Mouse (Mus musculus) heart, embryonic 11.5 days (tissue): ENCODE data around the gene Cnot11. TPM values are rescaled to one million over a fixed set of nuclear protein-coding genes. Genes with fewer than 3 reads are reported as not detected.

Experiments
- ATAC-seq: fragments of 200-750 bp; cut with Nextera tagmentation; replicated peaks from 2 replicates; pipeline ENCODE4 v1.8.0; 2017; ENCODE audit warnings: moderate library complexity; ENCODE audit not compliant: insufficient number of reproducible peaks, low FRiP score, low TSS enrichment
- H3K27ac ChIP-seq: fragments of 300-500 bp; sonication (generic); 2 replicates; pipeline ENCODE4 v1.5.1; 2014; ENCODE audit warnings: mild to moderate bottlenecking, low read depth, low read length
- H3K27me3 ChIP-seq: fragments of 300-500 bp; sonication (generic); 2 replicates; pipeline ENCODE4 v1.6.1; 2014; ENCODE audit warnings: mild to moderate bottlenecking, low read length, mixed read lengths; ENCODE audit not compliant: control insufficient read depth, insufficient read depth
- H3K36me3 ChIP-seq: fragments of 300-500 bp; sonication (generic); 2 replicates; pipeline ENCODE4 v1.6.1; 2014; ENCODE audit warnings: mild to moderate bottlenecking, low read length, moderate library complexity, mixed read lengths; ENCODE audit not compliant: control insufficient read depth, insufficient read depth
- H3K4me1 ChIP-seq: fragments of 300-500 bp; sonication (generic); 2 replicates; pipeline ENCODE4 v1.6.1; 2014; ENCODE audit warnings: low read length; ENCODE audit not compliant: control insufficient read depth, insufficient read depth
- H3K4me2 ChIP-seq: fragments of 300-500 bp; sonication (generic); 2 replicates; pipeline ENCODE4 v1.6.1; 2014; ENCODE audit warnings: mild to moderate bottlenecking, moderate library complexity
- H3K4me3 ChIP-seq: fragments of 300-500 bp; sonication (generic); 2 replicates; pipeline ENCODE4 v1.5.1; 2014; ENCODE audit warnings: low read depth, low read length
- H3K9ac ChIP-seq: fragments of 300-500 bp; sonication (generic); 2 replicates; pipeline ENCODE4 v1.6.1; 2014; ENCODE audit warnings: mild to moderate bottlenecking, low read depth, low read length, moderate library complexity
- H3K9me3 ChIP-seq: fragments of 300-500 bp; sonication (generic); replicated peaks from 2 replicates; pipeline ENCODE4 v1.6.1; 2016; ENCODE audit warnings: low read length; ENCODE audit not compliant: control insufficient read depth
- WGBS: fragments of 180-500 bp; shearing (Covaris S2); extraction: QIAGEN DNeasy Blood & Tissue Kit; methylation state at CpG from one replicate; pipeline ENCODE4 v1.1.7; 2014; ENCODE audit not compliant: insufficient replicate concordance; 5-methylcytosine and 5-hydroxymethylcytosine counted together
- polyA plus RNA-seq: library from polyadenylated mRNA; unstranded; fragments of >200 nt; fragmentation: Nextera tagmentation; extraction: Ambion mirVana; gene quantifications from 2 replicates; pipeline ENCODE4 v1.2.1, GENCODE M21; 2014

The Cnot11 gene
- polyA plus RNA-seq, 1 experiment from 2014 or later = 20.0 TPM

- Histone ChIP-seq H3K36me3 (no peaks in the 10 kb centered on the region), H3K9me3 (0 out of 2 replicates have a peak, but pooled peaks cover 2% of the 10 kb centered on the region), H3K9ac (no peak overlapping the region), H3K4me1 (0 out of 2 replicates have a peak, but pooled peaks cover under 1% of the 10 kb centered on the region), H3K27ac (no peak overlapping the region), H3K27me3 (no peaks in the 10 kb centered on the region), H3K4me2 (no peak overlapping the region), H3K4me3 (no peak overlapping the region)
- no peak for ATAC-seq
- WGBS = 13% methylated on average over 1 of the region's 1 CpGs
These were observed 30.5 kb upstream of the Cnot11 start for GRCm38 (mm10) chr1:39504261-39504660.

DNA sequence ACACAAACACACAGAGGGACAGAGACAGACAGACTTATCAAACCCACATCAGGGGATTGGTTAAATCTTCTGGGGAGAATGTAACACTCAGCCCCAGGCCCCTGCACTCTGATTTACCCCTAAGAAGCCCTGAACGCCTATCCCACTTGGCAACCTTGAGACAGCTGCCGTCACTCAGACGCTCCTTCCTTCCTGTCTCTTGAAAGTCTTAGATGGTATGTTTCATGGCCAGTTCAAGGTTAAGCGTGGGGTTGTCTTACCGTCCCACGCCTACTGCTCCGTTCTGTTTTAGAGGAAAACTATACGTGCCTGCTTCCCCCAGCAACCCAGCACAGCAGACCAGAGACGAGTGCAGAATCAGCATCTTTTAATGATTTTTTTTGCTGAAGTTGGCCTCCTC lies 29.2 kb upstream of the Cnot11 start:
- no peak for ATAC-seq
- 0 out of 2 replicates have a peak, but pooled peaks cover 2% of the 10 kb centered on the region for H3K9me3 ChIP-seq
- no peaks in the 10 kb centered on the region for H3K36me3 ChIP-seq
- H3K9ac ChIP-seq = no peak overlapping the region
- H3K4me2 ChIP-seq = no peak overlapping the region
- H3K27me3 ChIP-seq = no peaks in the 10 kb centered on the region
- no peak overlapping the region for H3K4me3 ChIP-seq
- 66% methylated on average over 9 of the region's 9 CpGs for WGBS
- 0 out of 2 replicates have a peak, but pooled peaks cover 3% of the 10 kb centered on the region for H3K4me1 ChIP-seq
- no peak overlapping the region for H3K27ac ChIP-seq

- Histone ChIP-seq H3K9ac (no peak overlapping the region), H3K4me3 (no peak overlapping the region), H3K4me2 (no peak overlapping the region), H3K27ac (no peak overlapping the region), H3K27me3 (no peaks in the 10 kb centered on the region), H3K36me3 (no peaks in the 10 kb centered on the region), H3K9me3 (no peaks in the 10 kb centered on the region), H3K4me1 (0 out of 2 replicates have a peak, but pooled peaks cover 3% of the 10 kb centered on the region)
- ATAC-seq = no peak
- 84% methylated on average over 8 of the region's 8 CpGs for WGBS
These were observed 23.0 kb upstream of the Cnot11 start for GRCm38 (mm10) chr1:39511775-39512174.

- no peaks in the 10 kb centered on the region for H3K9me3 ChIP-seq
- 0 out of 2 replicates have a peak, but pooled peaks cover 3% of the 10 kb centered on the region for H3K4me1 ChIP-seq
- no peak overlapping the region for H3K9ac ChIP-seq
- H3K4me3 ChIP-seq = no peak overlapping the region
- ATAC-seq = no peak
- no peak overlapping the region for H3K4me2 ChIP-seq
- no peak overlapping the region for H3K27ac ChIP-seq
- H3K36me3 ChIP-seq = no peaks in the 10 kb centered on the region
- no peaks in the 10 kb centered on the region for H3K27me3 ChIP-seq
- 82% methylated on average over 1 of the region's 1 CpGs for WGBS
These were observed 22.6 kb upstream of the Cnot11 start for GRCm38 (mm10) chr1:39512183-39512582.

DNA sequence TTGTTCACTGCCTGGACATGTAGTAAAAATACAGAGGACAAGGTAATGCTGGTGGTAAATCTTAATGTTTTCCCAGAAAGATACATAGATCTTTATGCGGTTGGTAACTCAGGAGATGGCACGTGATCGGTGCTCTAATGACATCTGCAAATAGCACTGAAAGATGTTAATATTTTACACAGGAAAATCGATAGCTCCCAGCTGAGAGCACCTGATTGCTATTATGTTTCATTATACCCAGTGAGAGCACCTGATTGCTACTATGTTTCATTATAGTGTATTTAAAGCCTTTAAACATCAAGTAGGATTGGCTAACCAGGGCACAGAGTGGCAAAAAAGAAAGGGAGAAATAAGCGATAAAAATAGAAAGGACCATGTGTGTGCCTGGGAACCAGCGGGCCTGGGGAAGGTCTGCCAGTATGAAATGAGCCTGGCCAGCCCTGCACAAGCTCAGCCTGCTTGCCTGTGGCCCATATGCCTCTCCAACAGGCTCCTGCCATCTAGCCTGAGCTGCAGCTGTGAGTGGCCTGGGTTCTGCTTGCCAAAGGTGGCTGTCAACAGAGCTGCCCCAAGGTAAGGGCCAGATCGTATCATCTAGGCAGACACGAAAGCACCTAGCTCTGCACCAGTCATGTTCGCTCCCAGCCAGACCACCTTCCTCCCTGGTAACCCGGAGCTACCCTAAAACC lies 19.3 kb upstream of the Cnot11 start:
- Histone ChIP-seq H3K27me3 (no peaks in the 10 kb centered on the region), H3K4me2 (no peak overlapping the region), H3K4me1 (no peaks in the 10 kb centered on the region), H3K9ac (no peak overlapping the region), H3K9me3 (no peaks in the 10 kb centered on the region), H3K36me3 (no peaks in the 10 kb centered on the region), H3K4me3 (no peak overlapping the region), H3K27ac (no peak overlapping the region)
- 77% methylated on average over 10 of the region's 10 CpGs for WGBS
- ATAC-seq = no peak

DNA sequence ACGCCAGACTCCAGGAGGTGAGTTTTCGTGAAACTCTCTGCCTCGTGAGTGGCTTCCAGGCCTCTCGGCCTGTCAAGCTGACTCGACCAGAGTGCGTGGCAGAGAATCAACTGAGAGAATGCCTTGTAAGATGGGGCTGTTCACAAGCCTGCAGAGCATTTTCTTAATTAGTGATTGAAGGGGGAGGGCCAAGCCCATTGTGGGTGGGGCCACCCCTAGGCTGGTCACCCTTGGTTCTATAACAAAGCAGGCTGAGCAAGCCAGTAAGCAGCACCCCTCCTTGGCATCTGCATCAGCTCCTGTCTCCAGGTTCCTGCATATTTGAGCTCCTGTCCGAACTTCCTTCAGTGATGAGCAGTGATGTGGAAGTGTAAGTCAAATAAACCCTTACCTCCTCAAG lies 13.5 kb upstream of the Cnot11 start:
- Histone ChIP-seq H3K4me3 (no peak overlapping the region), H3K4me2 (no peak overlapping the region), H3K9me3 (no peaks in the 10 kb centered on the region), H3K36me3 (no peaks in the 10 kb centered on the region), H3K4me1 (no peaks in the 10 kb centered on the region), H3K27ac (no peak overlapping the region), H3K27me3 (no peaks in the 10 kb centered on the region), H3K9ac (no peak overlapping the region)
- 91% methylated on average over 7 of the region's 7 CpGs for WGBS
- ATAC-seq = no peak

DNA sequence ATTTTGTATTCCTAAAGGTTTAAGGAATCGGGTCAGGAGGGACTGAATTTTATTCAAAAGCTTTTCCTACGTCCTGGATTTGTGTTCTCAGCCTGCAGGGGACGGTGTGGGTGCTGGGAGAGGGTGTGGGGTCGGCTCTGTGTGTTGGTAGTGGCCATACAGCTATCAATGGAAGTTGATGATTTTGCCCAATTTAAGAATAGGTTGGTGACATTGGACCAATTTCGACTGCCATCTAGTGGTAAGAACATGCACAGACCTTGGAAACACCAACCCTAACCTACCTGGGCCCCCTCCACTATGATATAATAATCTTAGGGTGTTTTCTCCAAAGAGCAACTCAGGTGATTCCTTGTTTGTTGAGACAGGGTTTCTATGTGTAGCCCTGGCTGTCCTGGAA lies 12.3 kb upstream of the Cnot11 start:
- Histone ChIP-seq H3K4me3 (no peak overlapping the region), H3K36me3 (no peaks in the 10 kb centered on the region), H3K4me1 (no peaks in the 10 kb centered on the region), H3K27me3 (no peaks in the 10 kb centered on the region), H3K9ac (no peak overlapping the region), H3K4me2 (no peak overlapping the region), H3K27ac (no peak overlapping the region), H3K9me3 (no peaks in the 10 kb centered on the region)
- no peak for ATAC-seq
- WGBS = 24% methylated on average over 5 of the region's 5 CpGs

DNA sequence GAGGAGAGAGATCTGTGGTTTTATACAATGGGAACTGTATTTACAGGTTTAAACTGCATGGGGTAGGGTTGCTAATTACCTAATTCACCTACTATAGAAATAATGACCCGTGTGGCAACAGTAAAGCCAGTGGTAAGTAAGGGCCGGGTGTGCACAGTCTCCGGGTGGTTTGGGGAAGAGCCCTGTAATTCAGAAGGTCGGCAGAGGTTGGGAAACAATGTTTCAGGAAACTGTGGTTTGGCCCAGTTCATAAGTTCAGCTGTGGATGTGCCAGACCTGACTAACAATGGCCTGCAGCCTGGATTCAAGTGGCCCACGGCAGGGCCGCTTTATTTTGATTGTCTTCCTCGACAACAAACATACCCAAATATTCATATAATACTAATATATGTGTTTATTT lies 9.0 kb upstream of the Cnot11 start:
- Histone ChIP-seq H3K27ac (no peak overlapping the region), H3K9me3 (no peaks in the 10 kb centered on the region), H3K4me3 (no peak overlapping the region), H3K4me2 (no peak overlapping the region), H3K36me3 (no peaks in the 10 kb centered on the region), H3K9ac (no peak overlapping the region), H3K27me3 (no peaks in the 10 kb centered on the region), H3K4me1 (no peaks in the 10 kb centered on the region)
- WGBS = 74% methylated on average over 7 of the region's 7 CpGs
- no peak for ATAC-seq
